Mouse (Mus musculus) megakaryocyte, adult 5-6 weeks (primary cell): ENCODE measurements around the gene Ppp2r3a. TPM values are rescaled to one million over a fixed set of nuclear protein-coding genes. Genes with fewer than 3 reads are reported as not detected.
A peak's percentile ranks its signal among the peaks of the same experiment; 100 is the strongest.

Experiments
- ATAC-seq: 2 replicates; pipeline ENCODE4 v1.8.0; 2016; ENCODE audit warnings: mild to moderate bottlenecking, inconsistent platforms; ENCODE audit not compliant: poor library complexity, severe bottlenecking
- total RNA-seq, 2 experiments: library from RNA; stranded (forward) in 1 of 2; stranded (reverse) in 1 of 2; fragments of 153-499, 151-499 nt in 1 of 2; fragments of 221-1000, 200-1000 nt in 1 of 2; gene quantifications; 2 replicates each; pipeline versions ENCODE4 v1.2.3 to v1.2.4; 2015 to 2017

Gene Ppp2r3a
- total RNA-seq, 2 experiments from 2014 or later, result 3.5 to 5.6 TPM

DNA sequence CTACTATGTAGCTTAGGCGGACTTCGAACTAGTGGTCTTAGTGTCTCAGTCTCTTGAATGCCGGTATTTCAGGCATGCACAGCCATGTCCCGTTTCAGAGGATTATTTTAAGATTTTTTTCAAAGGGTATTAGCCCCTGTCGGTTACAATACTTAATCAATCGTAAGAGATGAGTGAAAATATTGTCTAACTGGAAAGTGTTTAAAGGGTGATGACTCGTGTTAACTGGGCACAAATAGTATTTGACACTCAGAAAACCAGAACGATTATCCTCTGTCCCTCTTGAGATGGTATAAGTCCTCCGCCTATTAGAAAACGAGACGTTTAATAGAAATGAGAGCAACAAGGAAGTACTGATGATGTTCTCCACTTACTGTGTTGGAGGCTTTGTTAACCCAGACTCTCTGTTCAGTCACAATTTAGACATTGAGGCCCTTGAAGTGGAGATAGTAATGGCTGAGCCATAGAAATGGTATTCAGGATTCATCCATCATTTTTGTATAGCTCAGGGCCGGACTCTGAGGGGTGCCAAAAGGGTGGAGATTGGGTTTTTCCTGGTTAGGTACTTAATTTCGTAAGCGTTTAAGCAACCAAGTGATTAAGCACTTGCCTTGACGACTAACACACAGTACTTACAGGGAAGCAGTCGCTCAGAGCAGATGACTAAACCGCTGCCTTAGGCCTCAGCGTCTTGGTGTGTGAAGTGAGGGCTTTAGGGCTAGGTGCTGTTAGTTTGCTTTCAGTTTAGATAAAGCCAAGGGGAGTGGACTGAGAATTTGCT, 175.3 kb downstream of the Ppp2r3a start:
- ATAC-seq, result peak; percentile 29

DNA sequence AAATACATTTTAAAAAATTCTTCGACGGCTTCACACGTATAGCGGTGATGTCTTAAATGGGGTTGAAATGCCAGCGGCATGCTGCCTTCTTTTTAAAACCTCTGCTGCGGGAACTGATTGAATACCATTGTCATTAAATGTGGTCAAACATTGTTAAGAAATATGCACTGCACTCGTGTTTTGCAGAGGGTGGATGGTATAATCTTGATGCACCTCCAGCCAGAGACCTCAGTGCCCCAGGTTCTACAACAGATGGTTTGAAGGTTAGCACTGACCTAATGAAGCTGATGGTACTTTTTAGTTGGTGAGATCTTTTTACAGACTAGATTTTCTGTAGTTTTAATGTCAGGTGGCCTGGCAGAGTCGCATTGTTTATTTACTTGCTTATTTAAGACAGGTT, 175.9 kb downstream of the Ppp2r3a start:
- no peak for ATAC-seq

DNA sequence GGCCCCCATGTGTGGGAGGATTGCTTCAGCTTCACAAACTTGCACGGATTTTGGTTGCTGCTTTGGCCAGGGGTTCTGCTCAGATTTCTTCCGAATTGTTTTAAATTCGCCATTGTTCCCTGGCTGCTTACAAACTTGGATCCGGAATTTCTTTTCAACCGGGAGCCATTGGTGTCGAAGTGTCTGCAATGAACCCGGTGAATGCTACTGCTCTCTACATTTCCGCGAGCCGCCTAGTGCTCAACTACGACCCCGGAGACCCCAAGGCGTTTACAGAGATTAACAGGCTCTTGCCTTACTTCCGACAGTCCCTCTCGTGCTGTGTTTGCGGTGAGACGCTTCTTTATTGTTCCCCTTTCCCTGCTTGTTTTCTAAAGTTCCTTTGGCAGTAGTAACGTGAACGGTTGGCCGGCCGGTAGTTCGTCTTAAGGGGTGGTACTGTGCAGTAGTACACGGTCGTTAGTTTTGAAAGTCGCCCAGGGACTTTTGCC, 176.5 kb downstream of the Ppp2r3a start:
- ATAC-seq, result peak; percentile 18

DNA sequence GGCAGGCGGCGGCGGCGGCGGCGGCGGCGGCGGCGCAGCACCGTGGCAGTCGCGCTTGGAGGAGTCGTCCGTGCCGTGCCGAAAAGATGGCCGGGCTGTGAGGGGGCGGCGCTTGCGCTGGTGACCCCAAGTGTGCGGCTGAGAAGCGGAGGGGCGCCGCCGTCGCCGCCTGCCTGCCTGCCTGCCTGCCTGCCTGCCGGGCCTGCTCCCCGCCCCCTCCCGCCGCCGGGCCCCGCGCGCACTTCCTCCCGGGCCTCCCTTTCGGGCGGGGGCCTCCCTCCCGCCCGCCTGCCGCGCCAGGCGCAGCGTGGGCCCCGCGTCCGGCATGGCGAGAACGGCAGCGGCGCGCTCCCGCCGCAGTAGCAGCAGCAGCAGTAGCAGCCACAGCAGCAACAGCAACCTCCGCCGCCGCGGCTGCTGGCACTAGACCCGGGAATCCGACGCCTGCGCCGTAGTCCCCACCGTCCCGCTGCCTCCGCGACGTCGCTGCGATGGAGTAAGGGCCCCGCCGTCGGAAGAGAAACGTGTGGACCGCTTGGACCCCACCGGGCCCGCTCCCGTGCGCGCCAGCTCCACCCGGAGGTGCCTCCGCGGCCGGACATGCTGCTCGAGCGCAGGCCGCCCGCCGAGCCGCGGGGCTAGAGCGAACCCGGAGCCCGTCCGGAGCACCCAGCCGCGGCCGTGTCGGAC, 177.1 kb downstream of the Ppp2r3a start:
- ATAC-seq, result peak; percentile 41

DNA sequence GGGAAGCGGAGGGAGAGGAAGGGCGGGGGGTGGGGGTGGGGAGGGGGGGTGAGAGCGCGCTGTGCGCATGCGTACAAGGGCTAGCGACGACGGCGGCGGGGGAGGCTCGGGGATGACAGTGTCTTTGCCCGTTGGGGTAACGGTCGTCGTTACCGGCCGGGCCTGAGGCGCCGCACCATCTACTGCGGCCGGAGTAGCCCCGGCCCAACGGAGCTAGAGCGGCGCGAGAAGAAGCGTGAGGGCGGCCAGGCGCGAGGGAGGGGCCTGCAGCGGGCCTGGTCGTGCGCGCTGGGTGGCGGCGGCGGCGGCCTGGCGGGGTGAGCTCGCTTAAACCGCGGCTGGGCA, 177.6 kb downstream of the Ppp2r3a start, which contains the start of gene Msl2:
Gene Msl2 (plus strand): TSS at position 115 of the 345 bp plus-strand sequence.
- no peak for ATAC-seq

DNA sequence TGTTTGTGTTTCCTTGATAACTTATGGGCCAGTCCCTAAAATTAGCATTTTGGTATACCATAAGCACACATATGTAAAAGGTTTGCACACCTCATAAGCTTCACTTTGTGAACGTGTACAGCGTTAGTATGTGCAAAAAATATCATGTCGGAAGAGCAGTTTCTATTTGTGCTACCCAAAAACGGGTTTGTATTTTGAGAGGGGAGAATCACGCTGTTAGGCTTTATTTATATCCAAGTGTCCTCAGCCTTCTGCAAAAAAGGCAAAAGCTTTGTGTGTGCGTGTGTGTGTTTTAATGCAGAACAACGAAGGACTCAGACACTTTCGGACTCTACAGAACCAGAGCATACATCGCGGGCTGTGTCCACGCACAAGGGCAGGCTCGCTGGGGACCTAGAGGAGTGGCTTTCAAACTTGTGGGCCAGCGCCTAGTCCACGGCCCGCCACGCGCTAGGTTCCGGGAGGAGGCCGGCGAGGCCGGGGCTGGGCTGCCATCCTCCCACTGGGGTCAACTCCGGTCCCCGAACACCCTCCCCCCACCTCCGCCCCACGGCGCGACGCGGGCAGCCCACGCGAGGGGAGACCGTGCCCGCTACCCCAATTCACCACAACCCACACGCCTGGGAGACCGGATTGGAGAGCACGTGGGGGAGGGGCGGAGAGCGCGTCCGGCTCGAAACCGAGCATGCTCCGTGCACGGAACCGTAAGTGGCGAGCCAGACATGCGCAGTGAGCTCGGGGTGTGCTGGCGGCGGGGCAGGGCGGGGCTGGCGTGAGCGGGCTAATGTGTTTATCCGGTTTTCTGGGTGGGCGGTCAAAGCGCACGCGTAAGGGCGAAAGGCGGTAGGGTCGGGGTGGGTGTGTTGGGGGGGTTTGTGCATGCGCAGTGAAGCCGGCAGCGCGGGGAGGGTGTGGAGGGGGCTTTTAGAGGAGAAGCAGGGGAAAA, 178.3 kb downstream of the Ppp2r3a start:
- peak; percentile 61 for ATAC-seq

DNA sequence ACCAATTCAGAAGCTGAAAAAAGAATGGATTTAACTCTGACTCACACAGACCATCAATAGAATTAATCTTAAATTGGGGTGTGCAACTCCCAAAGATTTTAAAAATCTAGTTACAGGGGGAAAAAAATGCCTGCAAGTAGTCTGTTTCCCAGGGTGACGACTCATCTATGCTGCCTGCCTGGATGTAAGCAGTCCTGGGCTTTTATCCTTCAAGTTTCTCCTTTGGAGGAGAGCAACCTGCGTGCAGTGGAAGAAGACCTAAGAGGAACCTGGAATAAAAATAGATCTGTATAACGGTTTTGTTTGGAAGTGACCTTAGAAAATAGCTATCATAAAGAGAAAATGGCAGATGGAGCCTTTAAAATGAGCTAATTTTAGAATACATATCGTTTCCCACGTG, 179.1 kb downstream of the Ppp2r3a start:
- no peak for ATAC-seq

DNA sequence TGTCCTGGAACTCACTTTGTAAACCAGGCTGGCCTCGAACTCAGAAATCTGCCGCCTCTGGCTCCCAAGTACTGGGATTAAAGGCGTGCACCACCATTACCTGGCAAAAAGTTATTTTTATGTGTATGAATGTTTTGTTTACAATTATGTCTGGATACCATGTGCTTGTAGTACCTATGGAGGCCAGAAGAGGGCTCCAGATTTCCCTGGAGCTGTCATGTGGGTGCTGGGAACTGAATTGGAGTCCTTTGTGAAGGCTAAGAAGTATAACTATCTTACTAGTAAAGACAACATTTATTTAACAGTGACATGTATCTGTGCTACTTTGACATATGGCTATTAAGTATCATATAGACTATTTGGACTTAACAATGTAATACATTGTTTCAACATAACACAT, 181.8 kb downstream of the Ppp2r3a start:
- no peak for ATAC-seq

DNA sequence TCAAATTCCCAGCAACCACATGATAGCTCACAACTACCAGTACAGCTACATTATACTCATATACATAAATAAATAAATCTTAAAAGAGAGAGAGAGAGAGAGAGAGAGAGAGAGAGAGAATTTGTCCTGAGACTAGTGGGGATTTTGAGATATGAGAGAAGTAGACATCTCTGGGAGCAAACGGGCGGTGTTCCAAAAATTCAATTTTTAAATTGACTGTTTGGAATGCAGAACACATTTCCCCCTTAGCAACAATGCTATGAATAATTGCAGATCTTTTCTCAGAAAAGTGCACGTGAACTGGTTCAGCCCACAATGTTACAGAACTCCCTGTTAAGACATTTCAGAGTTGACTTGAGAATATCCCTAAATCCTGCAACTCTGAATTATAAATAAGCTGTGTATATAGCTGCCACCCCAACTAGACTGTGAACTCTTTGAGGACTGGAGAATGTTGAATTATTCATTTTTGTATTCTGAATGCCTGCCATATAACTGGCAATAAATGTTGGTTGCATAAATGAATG, 186.5 kb downstream of the Ppp2r3a start:
- ATAC-seq, result no peak

DNA sequence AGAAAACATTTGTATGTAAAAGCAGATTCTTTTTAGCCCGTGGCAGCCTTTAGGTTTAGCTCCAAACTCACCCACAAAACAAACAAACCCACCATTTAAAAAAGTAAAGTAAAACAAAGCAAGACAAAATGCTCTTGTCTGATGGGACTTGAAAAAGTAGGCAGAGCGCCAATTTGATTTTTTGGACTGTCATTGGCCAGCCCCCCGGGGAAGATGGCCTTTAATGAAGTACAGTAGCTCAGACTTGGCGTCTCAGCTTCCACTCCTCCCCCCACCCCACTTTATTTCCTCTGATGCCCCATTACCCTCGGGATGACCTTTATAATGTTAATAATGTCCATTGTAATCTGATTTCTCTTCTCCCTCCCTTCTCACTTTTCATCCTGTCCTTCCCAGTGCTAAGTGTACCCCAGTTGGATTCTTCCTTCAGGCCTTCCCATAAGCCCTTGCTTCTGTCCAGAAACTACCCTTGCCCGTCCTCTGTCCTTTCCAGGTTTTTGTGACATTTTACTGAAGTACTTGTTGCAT, 189.3 kb downstream of the Ppp2r3a start:
- no peak for ATAC-seq

DNA sequence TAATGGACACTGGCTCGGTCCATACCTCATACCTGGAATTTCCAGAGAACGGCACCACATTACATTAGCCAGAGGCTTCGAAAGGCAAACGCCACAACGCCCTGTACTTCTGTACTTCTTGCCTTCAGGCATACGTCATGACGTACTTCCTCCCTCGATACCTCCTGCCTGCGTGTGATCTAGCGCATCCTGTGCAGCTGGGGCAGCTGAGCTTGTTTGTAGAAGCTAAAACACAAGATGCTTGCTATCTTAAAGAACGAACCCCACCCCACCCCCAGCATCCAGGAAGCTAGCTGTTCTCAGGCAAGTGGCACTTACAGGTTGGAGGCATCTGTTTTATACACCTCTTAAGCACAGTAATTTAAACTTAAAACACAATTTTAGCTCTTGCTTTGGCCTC, 190.6 kb downstream of the Ppp2r3a start:
- peak; percentile 84 for ATAC-seq

DNA sequence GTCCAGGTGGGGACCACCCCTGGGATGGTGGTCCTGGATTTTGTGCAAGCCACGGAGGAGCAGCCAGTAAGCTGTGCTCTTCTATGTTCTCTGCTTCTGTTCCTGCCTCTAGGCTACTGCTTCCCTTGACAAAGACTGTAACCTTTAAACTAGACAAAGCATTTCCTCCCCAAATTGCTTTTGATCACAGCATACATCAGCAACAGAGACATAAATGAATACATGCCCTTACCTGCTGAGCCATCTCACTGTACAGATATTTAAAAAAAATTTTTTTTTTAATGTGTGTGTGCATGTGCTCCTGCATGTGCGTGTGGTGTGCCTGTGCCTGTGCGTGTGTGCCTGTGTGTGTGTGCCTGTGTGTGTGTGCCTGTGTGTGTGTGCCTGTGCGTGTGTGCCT, 194.4 kb downstream of the Ppp2r3a start:
- no peak for ATAC-seq

Other genes starting within 250 kb of the Ppp2r3a start
- gene Pccb, start 216.9 kb downstream of the Ppp2r3a start, total RNA-seq (2015), result 9.8 and 12.2 TPM in 2 replicates
- gene Pccb, start 216.9 kb downstream of the Ppp2r3a start, total RNA-seq (2017), result 6.4 and 8.0 TPM in 2 replicates
- 85.6 and 92.6 TPM in 2 replicates for gene Msl2, start 177.7 kb downstream of the Ppp2r3a start, total RNA-seq (2015)
- gene Msl2, start 177.7 kb downstream of the Ppp2r3a start, total RNA-seq (2017), result 44.9 and 53.4 TPM in 2 replicates